Mouse (Mus musculus) midbrain, embryonic 13.5 days (tissue): ENCODE results near the gene Gm38394. TPM values are rescaled to one million over a fixed set of nuclear protein-coding genes. Genes with fewer than 3 reads are reported as not detected.
A peak's percentile ranks its signal among the peaks of the same experiment; 100 is the strongest.

ENCODE experiments used
- ATAC-seq: fragments of 200-750 bp; cut with Nextera tagmentation; 2 replicates; pipeline ENCODE4 v1.8.0; 2017; ENCODE audit warnings: mild to moderate bottlenecking, moderate TSS enrichment, moderate library complexity
- H3K27ac ChIP-seq: fragments of 300-500 bp; sonication (generic); 2 replicates; pipeline ENCODE4 v1.5.1; 2015; ENCODE audit warnings: inconsistent platforms, mild to moderate bottlenecking, moderate library complexity
- H3K27me3 ChIP-seq: fragments of 300-500 bp; sonication (generic); 2 replicates; pipeline ENCODE4 v1.6.1; 2015; ENCODE audit warnings: mild to moderate bottlenecking, inconsistent platforms
- H3K36me3 ChIP-seq: fragments of 300-500 bp; sonication (generic); 2 replicates; pipeline ENCODE4 v1.6.1; 2015; ENCODE audit warnings: mild to moderate bottlenecking, inconsistent platforms
- H3K4me1 ChIP-seq: fragments of 300-500 bp; sonication (generic); replicated peaks from 2 replicates; pipeline ENCODE4 v1.6.1; 2015; ENCODE audit warnings: inconsistent platforms
- H3K4me2 ChIP-seq: fragments of 300-500 bp; sonication (generic); replicated peaks from 2 replicates; pipeline ENCODE4 v1.6.1; 2015; ENCODE audit warnings: moderate library complexity, mild to moderate bottlenecking, inconsistent platforms
- H3K4me3 ChIP-seq: fragments of 300-500 bp; sonication (generic); replicated peaks from 2 replicates; pipeline ENCODE4 v1.5.1; 2015; ENCODE audit warnings: mild to moderate bottlenecking, inconsistent platforms
- H3K9ac ChIP-seq: fragments of 300-500 bp; sonication (generic); replicated peaks from 2 replicates; pipeline ENCODE4 v1.6.1; 2015; ENCODE audit warnings: mild to moderate bottlenecking, inconsistent platforms
- H3K9me3 ChIP-seq: fragments of 300-500 bp; sonication (generic); 2 replicates; pipeline ENCODE4 v1.6.1; 2016; ENCODE audit warnings: mild to moderate bottlenecking, inconsistent platforms
- WGBS: fragments of 180-500 bp; shearing (Covaris S2); methylation state at CpG from one replicate; pipeline ENCODE4 v1.1.7; 2015; 5-methylcytosine and 5-hydroxymethylcytosine counted together
- polyA plus RNA-seq: library from polyadenylated mRNA; unstranded; fragments of >200 nt; fragmentation: Nextera tagmentation; extraction: Ambion mirVana; gene quantifications from 2 replicates; pipeline ENCODE4 v1.2.1, GENCODE M21; 2015

Gm38394 gene
- polyA plus RNA-seq, 1 experiment from 2014 or later = 3.5 TPM

DNA sequence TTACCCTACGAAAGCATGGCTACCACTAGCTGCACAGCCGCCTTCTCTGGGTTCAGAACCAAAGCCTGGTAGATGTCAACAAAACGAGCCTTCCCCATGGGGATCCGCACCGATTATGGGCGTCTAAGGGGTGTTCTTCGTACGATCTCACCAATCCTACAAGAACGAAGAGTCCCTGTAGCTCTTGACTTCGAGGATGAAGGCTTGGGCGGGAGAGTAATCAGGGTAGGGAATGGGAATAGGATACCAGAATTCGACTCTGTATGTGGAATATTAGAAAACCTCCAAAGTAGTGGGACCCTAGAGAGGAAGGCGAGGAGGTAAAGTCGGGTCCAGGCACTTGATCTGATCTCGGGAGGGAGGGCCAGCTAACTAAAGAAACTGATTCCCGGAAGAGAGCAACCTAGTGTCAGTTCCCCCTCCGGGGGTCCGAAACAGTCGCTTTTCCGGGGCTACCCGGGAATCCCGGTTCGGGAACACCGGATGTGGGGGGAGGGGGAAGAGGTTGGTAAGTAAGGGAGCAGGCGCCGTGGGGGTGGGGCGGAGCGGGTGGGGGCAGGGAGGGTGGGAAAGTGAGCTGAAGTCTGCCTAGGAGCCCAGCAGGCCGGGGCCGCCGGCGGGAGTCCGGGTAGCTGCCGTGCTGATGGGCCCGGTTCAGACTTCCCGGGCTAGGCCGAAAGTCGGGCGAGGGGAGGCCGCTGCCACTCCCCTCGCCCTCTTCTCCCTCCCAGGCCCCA, 484 bp downstream of the Gm38394 start, which contains the start of gene Zbed6:
Gene Zbed6 (minus strand): TSS at position 420 of the 737 bp plus-strand sequence.
- peak within 1 kb of the TSS; percentile 90 for H3K27ac ChIP-seq
- 1% methylated on average over 41 of the region's 41 CpGs for WGBS

DNA sequence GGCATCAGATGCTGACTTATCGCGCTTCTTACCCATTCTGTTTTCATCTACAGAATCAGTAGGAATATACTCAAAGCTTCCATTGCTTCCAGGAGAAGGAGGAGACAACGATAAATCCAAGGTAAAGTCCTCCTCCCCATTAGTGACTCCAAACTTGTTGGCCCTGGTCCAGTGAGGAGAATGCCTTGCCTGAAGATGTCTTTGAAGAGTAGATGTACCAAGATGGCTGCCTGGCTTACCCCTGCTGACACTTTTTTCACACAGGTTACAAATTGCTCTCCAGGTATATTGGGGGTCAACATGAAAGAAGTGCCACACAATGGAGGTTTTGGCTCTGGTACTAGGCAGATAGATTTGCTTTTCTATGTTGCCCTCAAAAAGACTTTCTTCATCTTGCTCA, 2.2 kb downstream of the Gm38394 start:
- Histone ChIP-seq H3K4me1 (peaks cover 50% of the 10 kb centered on the region), H3K9me3 (no peaks in the 10 kb centered on the region), H3K9ac (no peak overlapping the region), H3K36me3 (peaks cover 17% of the 10 kb centered on the region), H3K27ac (no peak overlapping the region), H3K4me3 (no peak overlapping the region), H3K4me2 (0 out of 2 replicates have a peak overlapping the region, but pooled peaks have one; percentile 5), H3K27me3 (no peaks in the 10 kb centered on the region)
- 89% methylated on average over 3 of the region's 3 CpGs for WGBS
- no peak for ATAC-seq

More for the DNA sequence above, 484 bp downstream of the Gm38394 start, which contains the start of gene Zbed6:
- H3K4me3 ChIP-seq = peak within 1 kb of the TSS; percentile 76
- no peaks in the 10 kb centered on the region for H3K27me3 ChIP-seq
- peak within 1 kb of the TSS; percentile 71 for H3K4me2 ChIP-seq
- peaks cover 46% of the 10 kb centered on the region for H3K4me1 ChIP-seq
- no peaks in the 10 kb centered on the region for H3K9me3 ChIP-seq
- peak; percentile 92 for ATAC-seq
- H3K36me3 ChIP-seq = peaks cover 17% of the 10 kb centered on the region
- peak within 1 kb of the TSS; percentile 81 for H3K9ac ChIP-seq

DNA sequence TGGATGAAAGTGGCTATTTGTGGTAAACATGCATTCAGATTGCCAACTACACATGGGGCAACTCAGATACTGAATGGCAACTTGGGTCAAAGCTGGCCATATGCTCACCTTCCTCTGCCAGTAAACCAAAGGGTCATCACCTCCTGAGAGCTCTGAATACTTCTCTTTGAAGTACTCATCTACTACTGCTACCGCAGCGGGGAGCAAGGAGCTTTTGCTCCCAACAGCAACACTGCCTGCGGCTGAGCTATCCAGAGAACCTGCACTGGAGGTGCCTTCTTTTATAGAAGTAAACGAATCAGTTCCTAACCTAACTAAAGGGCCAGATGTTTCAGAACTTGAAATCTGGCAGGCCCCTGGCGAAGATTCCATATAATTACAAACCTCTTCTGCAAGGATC, 4.3 kb downstream of the Gm38394 start:
- ATAC-seq = no peak
- Histone ChIP-seq H3K36me3 (peaks cover 17% of the 10 kb centered on the region), H3K4me2 (no peak overlapping the region), H3K4me1 (peaks cover 53% of the 10 kb centered on the region), H3K27ac (no peak overlapping the region), H3K27me3 (no peaks in the 10 kb centered on the region), H3K9me3 (no peaks in the 10 kb centered on the region), H3K9ac (peak overlapping the region; percentile 20; the same call in 1 of the 2 replicates), H3K4me3 (no peak overlapping the region)
- WGBS = 79% methylated on average over 5 of the region's 5 CpGs

DNA sequence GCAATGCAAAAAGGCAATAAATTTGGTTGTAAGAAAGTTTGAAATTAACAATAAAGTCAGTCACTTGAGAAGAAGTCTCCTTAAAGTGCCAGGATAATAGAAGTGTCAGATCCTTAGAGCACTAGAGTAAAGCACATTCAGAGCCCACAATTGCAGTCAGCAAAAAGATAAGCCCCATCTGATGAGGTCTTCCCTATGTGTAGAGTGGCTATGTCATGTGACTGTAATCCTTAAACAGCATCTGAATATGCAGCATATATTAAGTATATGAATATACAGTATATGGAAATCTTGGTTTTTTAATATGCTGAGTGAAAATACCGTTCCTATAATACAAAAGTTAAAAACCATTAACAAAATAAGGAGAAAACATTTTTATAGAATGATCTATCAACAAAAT, 8.1 kb downstream of the Gm38394 start:
- H3K36me3 ChIP-seq = peaks cover 14% of the 10 kb centered on the region
- H3K4me2 ChIP-seq = no peak overlapping the region
- H3K4me3 ChIP-seq = no peak overlapping the region
- 100% methylated on average over 1 of the region's 1 CpGs for WGBS
- H3K4me1 ChIP-seq = peaks cover 29% of the 10 kb centered on the region
- no peak overlapping the region for H3K27ac ChIP-seq
- no peak for ATAC-seq
- H3K9ac ChIP-seq = no peak overlapping the region
- H3K27me3 ChIP-seq = no peaks in the 10 kb centered on the region
- no peaks in the 10 kb centered on the region for H3K9me3 ChIP-seq

DNA sequence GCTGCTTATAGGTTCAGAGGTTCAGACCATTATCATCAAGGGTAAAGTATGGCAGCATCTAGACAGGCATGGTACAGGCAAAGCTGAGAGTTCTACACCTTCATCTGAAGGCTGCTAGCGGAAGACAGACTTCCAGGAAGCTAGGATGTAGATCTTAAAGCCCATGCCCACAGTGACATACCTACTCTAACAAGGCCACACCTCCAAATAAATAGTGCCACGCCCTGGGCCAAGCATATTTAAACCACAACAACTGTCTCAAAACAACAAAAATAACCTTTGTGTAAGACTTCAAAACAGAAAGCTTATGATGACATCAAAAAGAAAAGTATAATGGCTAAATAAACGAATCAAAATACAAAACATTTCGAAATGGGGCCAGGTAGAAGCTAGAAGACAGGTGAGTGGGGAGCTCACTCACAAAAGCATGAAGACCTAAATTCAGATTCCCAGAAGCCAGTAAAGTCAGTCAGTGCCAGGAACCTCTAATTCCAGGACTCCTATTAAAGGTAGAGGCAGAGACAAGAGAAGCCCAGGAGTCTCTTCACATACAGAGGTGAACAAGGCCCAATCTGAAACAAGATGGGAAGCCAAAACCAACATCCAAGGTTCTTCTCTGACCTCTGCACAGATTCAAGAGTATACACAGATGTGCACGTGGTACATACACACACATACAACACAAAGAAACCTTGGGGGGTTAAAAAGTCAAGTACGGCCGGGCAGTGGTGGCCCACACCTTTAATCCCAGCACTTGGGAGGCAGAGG, 10.6 kb downstream of the Gm38394 start:
- H3K9ac ChIP-seq = no peak overlapping the region
- no peaks in the 10 kb centered on the region for H3K27me3 ChIP-seq
- H3K4me1 ChIP-seq = peaks cover 7% of the 10 kb centered on the region
- no peak overlapping the region for H3K4me3 ChIP-seq
- whole genome bisulfite sequencing = 94% methylated on average over 7 of the region's 7 CpGs
- ATAC-seq = no peak
- H3K9me3 ChIP-seq = no peaks in the 10 kb centered on the region
- no peak overlapping the region for H3K4me2 ChIP-seq
- H3K36me3 ChIP-seq = peaks cover 15% of the 10 kb centered on the region
- no peak overlapping the region for H3K27ac ChIP-seq

DNA sequence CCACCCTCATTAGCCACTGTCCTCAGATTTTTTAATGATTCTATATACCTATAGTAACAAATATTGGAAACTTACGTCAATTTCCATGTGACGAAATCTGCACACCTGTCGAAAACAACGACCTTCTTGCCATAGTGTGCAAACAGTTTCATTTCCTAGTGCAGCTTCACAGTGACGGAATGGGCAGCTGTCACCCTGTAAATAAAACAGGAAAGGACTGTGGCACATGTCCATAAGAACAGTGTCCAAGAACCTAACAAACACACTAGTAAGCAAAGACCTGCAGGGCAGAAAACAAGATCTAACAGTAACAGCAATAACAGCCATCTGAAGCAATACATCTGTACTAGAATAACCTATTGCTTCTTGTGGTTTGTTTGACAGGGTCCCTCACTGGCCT, 15.5 kb downstream of the Gm38394 start:
- H3K36me3 ChIP-seq = peaks cover 60% of the 10 kb centered on the region

DNA sequence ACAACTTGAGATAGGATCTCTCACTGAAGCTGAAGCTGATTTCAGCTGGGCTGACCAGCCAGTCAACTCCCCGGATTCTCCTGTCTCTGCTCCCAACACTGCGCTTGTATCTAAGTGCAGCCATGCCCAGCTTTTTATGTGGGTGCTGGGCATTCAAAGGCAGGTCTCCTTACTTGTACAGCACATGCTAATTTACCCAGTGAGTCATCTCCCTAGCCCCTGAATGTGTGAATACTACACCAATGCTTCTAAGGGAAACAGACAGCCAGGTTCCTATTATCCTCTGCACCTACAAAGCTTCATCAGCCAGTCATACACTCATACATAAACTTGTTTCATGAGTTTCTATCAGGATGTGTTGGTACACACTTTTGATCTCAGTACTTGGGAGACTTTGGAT, 20.0 kb downstream of the Gm38394 start:
- Histone ChIP-seq H3K27ac (no peak overlapping the region), H3K4me2 (no peak overlapping the region), H3K9ac (no peak overlapping the region), H3K4me1 (no peaks in the 10 kb centered on the region), H3K36me3 (peaks cover 92% of the 10 kb centered on the region), H3K4me3 (no peak overlapping the region), H3K9me3 (no peaks in the 10 kb centered on the region), H3K27me3 (no peaks in the 10 kb centered on the region)
- no peak for ATAC-seq
- 98% methylated on average over 2 of the region's 2 CpGs for WGBS

More for the DNA sequence above, 15.5 kb downstream of the Gm38394 start:
- H3K4me2 ChIP-seq = no peak overlapping the region
- H3K27ac ChIP-seq = no peak overlapping the region
- no peak overlapping the region for H3K9ac ChIP-seq
- 96% methylated on average over 5 of the region's 5 CpGs for WGBS
- no peaks in the 10 kb centered on the region for H3K4me1 ChIP-seq
- ATAC-seq = no peak
- no peak overlapping the region for H3K4me3 ChIP-seq
- H3K9me3 ChIP-seq = no peaks in the 10 kb centered on the region
- H3K27me3 ChIP-seq = no peaks in the 10 kb centered on the region

DNA sequence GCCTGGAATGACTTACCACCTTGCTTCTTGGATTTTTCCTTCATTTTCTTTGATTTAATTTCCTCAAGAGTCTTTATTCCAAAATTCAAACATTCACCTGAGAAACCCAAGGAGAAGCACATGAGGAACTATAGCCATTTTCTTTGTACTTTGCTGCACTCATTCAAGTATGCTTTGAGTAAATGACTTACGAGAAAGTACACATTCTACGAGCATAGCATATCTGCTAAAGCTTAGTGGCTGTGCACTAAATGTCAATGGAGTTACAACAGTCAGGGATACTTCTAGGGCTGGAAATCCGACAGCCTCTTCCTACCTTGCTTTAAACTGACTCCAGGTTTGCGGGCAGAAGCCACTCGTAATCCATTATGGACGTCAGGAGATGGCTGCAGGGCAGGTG, 22.6 kb downstream of the Gm38394 start:
- H3K4me1 ChIP-seq = no peaks in the 10 kb centered on the region
- WGBS = 94% methylated on average over 6 of the region's 6 CpGs
- no peak overlapping the region for H3K9ac ChIP-seq
- no peak overlapping the region for H3K27ac ChIP-seq
- H3K4me2 ChIP-seq = no peak overlapping the region
- H3K27me3 ChIP-seq = no peaks in the 10 kb centered on the region
- no peaks in the 10 kb centered on the region for H3K9me3 ChIP-seq
- no peak overlapping the region for H3K4me3 ChIP-seq
- no peak for ATAC-seq
- peaks cover 92% of the 10 kb centered on the region for H3K36me3 ChIP-seq

DNA sequence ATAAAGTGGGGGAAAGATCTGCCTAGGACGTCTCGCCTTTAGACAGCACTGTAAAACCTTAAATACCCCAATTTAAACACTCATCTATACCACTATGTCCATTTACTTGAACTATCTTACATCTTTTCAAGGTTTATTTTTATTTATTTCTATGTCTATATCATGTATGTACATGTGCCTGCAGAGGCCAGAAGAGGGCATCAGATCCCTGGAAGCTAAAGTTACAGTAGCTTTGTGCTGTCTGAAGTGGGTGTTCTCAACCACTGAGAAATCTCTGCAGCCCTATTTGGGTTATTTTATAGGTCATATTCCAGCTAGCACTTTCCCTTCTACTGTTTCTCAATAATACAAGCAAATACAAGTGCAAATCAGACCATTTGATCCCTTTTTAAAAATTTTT, 28.9 kb downstream of the Gm38394 start:
- H3K4me1 ChIP-seq = no peaks in the 10 kb centered on the region
- no peak overlapping the region for H3K9ac ChIP-seq
- H3K4me3 ChIP-seq = no peak overlapping the region
- H3K36me3 ChIP-seq = peaks cover 87% of the 10 kb centered on the region
- ATAC-seq = no peak
- no peak overlapping the region for H3K4me2 ChIP-seq
- no peak overlapping the region for H3K27ac ChIP-seq
- 93% methylated on average over 2 of the region's 2 CpGs for WGBS
- H3K9me3 ChIP-seq = no peaks in the 10 kb centered on the region
- no peaks in the 10 kb centered on the region for H3K27me3 ChIP-seq

DNA sequence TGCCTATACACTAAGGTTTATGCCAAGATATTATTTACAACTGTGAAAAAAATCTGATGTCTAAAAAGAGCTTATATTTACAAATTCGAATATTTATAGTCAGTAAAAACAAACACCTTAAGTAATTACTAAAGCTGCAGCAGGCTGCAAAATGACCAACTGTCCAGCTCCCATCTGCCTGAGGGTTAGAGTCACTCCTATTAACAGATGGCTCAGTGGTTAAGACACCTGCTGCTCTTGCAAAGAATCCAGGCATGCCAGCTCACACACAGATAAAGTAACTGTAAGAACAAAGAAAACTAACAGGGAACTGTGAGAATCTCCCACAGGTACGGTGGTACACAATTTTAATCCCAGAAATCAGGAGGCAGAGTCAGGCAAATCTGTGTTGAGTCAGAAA, 36.1 kb downstream of the Gm38394 start:
- Histone ChIP-seq H3K4me1 (no peaks in the 10 kb centered on the region), H3K4me2 (no peak overlapping the region), H3K9me3 (no peaks in the 10 kb centered on the region), H3K36me3 (peaks cover 88% of the 10 kb centered on the region), H3K27ac (no peak overlapping the region), H3K9ac (no peak overlapping the region), H3K4me3 (no peak overlapping the region), H3K27me3 (no peaks in the 10 kb centered on the region)
- ATAC-seq = no peak
- 89% methylated on average over 2 of the region's 2 CpGs for WGBS

DNA sequence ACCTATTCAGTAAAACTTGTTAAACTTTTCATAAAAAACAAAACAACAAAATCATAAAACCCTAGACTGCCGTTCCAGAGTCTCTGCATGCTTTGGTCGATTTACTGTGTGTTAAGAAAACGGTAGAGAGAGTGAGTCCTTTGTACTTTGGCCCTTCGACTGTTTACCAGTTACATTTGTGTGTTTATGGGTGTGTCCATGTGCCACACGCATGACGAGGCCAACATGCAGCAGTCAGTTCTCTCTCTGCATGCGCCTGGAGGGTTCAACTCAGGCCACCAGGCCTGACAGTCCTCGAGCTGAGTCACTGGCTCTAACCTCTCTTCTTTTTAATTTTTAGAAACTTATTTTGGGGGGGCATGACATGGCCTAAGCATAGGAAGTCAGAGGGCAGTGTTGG, 42.8 kb downstream of the Gm38394 start:
- Histone ChIP-seq H3K9ac (no peak overlapping the region), H3K4me2 (no peak overlapping the region), H3K4me1 (no peaks in the 10 kb centered on the region), H3K27ac (no peak overlapping the region), H3K4me3 (no peak overlapping the region), H3K36me3 (peaks cover 57% of the 10 kb centered on the region), H3K27me3 (no peaks in the 10 kb centered on the region), H3K9me3 (no peaks in the 10 kb centered on the region)
- 84% methylated on average over 8 of the region's 8 CpGs for WGBS
- no peak for ATAC-seq

DNA sequence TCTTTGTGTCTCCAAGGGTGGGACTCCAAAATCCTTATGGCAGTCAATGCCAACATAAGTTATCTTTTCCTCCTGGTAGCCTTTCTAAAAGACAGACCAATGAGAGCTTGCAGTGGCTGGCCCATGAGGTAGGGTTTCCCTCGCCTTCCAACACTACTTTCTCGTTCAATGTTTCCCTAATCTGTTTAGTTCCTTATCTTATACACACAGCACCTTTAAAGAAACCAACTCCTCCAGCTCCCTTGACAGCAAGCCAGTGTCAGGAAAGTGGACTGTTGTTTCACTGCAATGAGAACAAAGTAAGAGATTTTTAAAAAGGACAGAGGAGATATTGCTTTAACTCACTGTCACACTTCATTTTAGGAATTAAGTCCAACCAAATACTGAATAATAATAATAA, 43.2 kb downstream of the Gm38394 start:
- Histone ChIP-seq H3K4me2 (no peak overlapping the region), H3K4me3 (no peak overlapping the region), H3K27ac (no peak overlapping the region), H3K9ac (no peak overlapping the region), H3K4me1 (no peaks in the 10 kb centered on the region), H3K9me3 (no peaks in the 10 kb centered on the region), H3K36me3 (peaks cover 53% of the 10 kb centered on the region), H3K27me3 (no peaks in the 10 kb centered on the region)
- no peak for ATAC-seq
- WGBS = 60% methylated on average over 2 of the region's 2 CpGs
